Mouse (Mus musculus) neural tube, embryonic 14.5 days (tissue): ENCODE measurements around the gene Trim33. TPM values are rescaled to one million over a fixed set of nuclear protein-coding genes. Genes with fewer than 3 reads are reported as not detected.
A peak's percentile ranks its signal among the peaks of the same experiment; 100 is the strongest.

Experiments used
- ATAC-seq: fragments of 200-750 bp; cut with Nextera tagmentation; 2 replicates; pipeline ENCODE4 v1.8.0; 2017; ENCODE audit warnings: low read depth, mild to moderate bottlenecking, moderate TSS enrichment, moderate library complexity
- H3K27ac ChIP-seq: fragments of 300-500 bp; sonication (generic); 2 replicates; pipeline ENCODE4 v1.5.1; 2014; ENCODE audit warnings: low read depth, mild to moderate bottlenecking, control low read depth, low read length, moderate library complexity, mixed read lengths
- H3K27me3 ChIP-seq: fragments of 300-500 bp; sonication (generic); 2 replicates; pipeline ENCODE4 v1.6.1; 2014; ENCODE audit warnings: low read length; ENCODE audit not compliant: control insufficient read depth, insufficient read depth
- H3K36me3 ChIP-seq: fragments of 300-500 bp; sonication (generic); 2 replicates; pipeline ENCODE4 v1.6.1; 2014; ENCODE audit warnings: low read length, mixed read lengths; ENCODE audit not compliant: control insufficient read depth, insufficient read depth
- H3K4me1 ChIP-seq: fragments of 300-500 bp; sonication (generic); 2 replicates; pipeline ENCODE4 v1.6.1; 2014; ENCODE audit warnings: low read length; ENCODE audit not compliant: control insufficient read depth, insufficient read depth
- H3K4me2 ChIP-seq: fragments of 300-500 bp; sonication (generic); 2 replicates; pipeline ENCODE4 v1.6.1; 2014; ENCODE audit warnings: mild to moderate bottlenecking, low read depth, low read length, control low read depth
- H3K4me3 ChIP-seq: fragments of 300-500 bp; sonication (generic); 2 replicates; pipeline ENCODE4 v1.5.1; 2014; ENCODE audit warnings: low read depth, low read length, control low read depth, mixed read lengths
- H3K9ac ChIP-seq: fragments of 300-500 bp; sonication (generic); replicated peaks from 2 replicates; pipeline ENCODE4 v1.6.1; 2014; ENCODE audit warnings: low read depth, mild to moderate bottlenecking, control low read depth, low read length, mixed read lengths
- H3K9me3 ChIP-seq: fragments of 300-500 bp; sonication (generic); 2 replicates; pipeline ENCODE4 v1.6.1; 2016; ENCODE audit warnings: low read length; ENCODE audit not compliant: control insufficient read depth
- WGBS: fragments of 180-500 bp; shearing (Covaris S2); extraction: QIAGEN DNeasy Blood & Tissue Kit; methylation state at CpG from one replicate; pipeline ENCODE4 v1.1.7; 2014; 5-methylcytosine and 5-hydroxymethylcytosine counted together
- polyA plus RNA-seq: library from polyadenylated mRNA; unstranded; fragments of >200 nt; fragmentation: Nextera tagmentation; extraction: Ambion mirVana; gene quantifications from 2 replicates; pipeline ENCODE4 v1.2.1, GENCODE M21; 2014

Trim33 gene
- polyA plus RNA-seq, 1 experiment from 2014 or later, result 36.7 TPM

DNA sequence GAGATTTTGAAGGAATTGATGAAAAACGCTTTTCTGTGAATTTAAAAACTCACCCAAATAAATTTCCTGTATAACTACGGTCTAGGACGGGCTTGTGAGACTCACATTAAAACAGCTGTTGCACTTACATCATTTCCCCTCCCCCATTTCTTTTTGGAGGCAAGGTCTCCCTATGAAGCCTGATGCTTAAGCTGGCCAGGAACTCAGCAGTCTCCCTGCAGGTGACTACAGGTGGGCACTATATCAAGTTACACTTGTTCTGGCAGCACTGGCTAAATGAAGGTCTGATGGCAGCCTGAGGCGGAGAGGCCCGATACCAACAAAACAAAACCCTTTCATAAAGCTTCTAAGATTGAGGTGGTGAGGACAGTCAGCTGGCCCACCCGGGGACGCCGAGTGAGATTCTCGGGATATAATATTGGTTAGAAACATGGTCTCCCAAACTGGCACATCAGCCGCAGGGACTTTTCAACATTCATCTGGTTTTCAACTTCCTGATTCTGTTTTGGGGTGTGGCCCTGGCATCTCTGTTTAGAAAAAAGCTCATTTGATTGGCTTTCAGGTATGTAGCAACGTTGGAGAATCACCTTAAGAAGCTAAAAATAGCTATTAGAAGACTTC is 422 bp upstream of the Trim33 start:
- peak overlapping the region; percentile 71 for H3K4me2 ChIP-seq
- no peaks in the 10 kb centered on the region for H3K9me3 ChIP-seq
- ATAC-seq, result 0 out of 2 replicates have a peak, but pooled peaks have one; percentile 0
- peak overlapping the region; percentile 62 for H3K4me3 ChIP-seq
- H3K9ac ChIP-seq, result peak overlapping the region; percentile 98
- peak overlapping the region; percentile 97 for H3K27ac ChIP-seq
- H3K27me3 ChIP-seq, result no peaks in the 10 kb centered on the region
- H3K4me1 ChIP-seq, result peaks cover 12% of the 10 kb centered on the region
- H3K36me3 ChIP-seq, result no peaks in the 10 kb centered on the region
- WGBS, result 12% methylated on average over 11 of the region's 11 CpGs

- H3K27me3 ChIP-seq, result no peaks in the 10 kb centered on the region
- ATAC-seq, result peak; percentile 77
- under 1% methylated on average over 34 of the region's 36 CpGs for WGBS
Measured at GRCm38 (mm10) chr3:103280241-103280761, 1.2 kb downstream of the Trim33 start.

DNA sequence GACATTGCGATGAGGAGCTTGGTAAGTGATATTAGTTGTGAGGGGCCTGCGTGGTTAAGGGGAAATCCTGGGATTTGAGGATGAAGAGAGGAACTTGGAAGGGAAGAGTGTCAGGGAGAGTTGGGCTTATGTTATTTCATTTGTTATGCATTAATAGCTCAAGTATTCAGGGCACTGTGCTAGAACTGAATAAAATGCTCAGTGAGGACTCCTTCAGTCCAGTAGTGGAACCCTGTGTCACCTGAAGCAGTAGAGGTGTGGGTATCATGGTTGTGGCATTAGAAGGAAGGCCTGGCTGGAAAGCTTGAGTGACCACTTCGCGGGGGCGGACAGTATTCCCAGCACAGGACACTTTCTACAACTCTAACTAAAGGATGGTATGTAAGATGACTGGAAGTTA is 1.8 kb downstream of the Trim33 start:
- no peak overlapping the region for H3K27ac ChIP-seq

More at GRCm38 (mm10) chr3:103280241-103280761, 1.2 kb downstream of the Trim33 start:
- H3K4me1 ChIP-seq, result peaks cover 12% of the 10 kb centered on the region
- H3K36me3 ChIP-seq, result no peaks in the 10 kb centered on the region
- peak overlapping the region; percentile 98 for H3K9ac ChIP-seq
- no peaks in the 10 kb centered on the region for H3K9me3 ChIP-seq
- H3K4me3 ChIP-seq, result peak overlapping the region; percentile 62
- H3K4me2 ChIP-seq, result peak overlapping the region; percentile 96
- H3K27ac ChIP-seq, result peak overlapping the region; percentile 97

GRCm38 (mm10) chr3:103288761-103289160 is 9.7 kb downstream of the Trim33 start:
- no peaks in the 10 kb centered on the region for H3K9me3 ChIP-seq
- no peaks in the 10 kb centered on the region for H3K4me1 ChIP-seq
- no peak overlapping the region for H3K4me2 ChIP-seq
- H3K9ac ChIP-seq, result no peak overlapping the region
- no peak overlapping the region for H3K27ac ChIP-seq
- H3K36me3 ChIP-seq, result no peaks in the 10 kb centered on the region
- 93% methylated on average over 4 of the region's 4 CpGs for WGBS
- no peaks in the 10 kb centered on the region for H3K27me3 ChIP-seq
- ATAC-seq, result no peak
- H3K4me3 ChIP-seq, result no peak overlapping the region

More for the DNA sequence above, 1.8 kb downstream of the Trim33 start:
- H3K4me1 ChIP-seq, result peaks cover 12% of the 10 kb centered on the region
- no peaks in the 10 kb centered on the region for H3K9me3 ChIP-seq
- peak overlapping the region; percentile 96 for H3K4me2 ChIP-seq
- H3K4me3 ChIP-seq, result peak overlapping the region; percentile 62
- H3K27me3 ChIP-seq, result no peaks in the 10 kb centered on the region
- peak overlapping the region; percentile 98 for H3K9ac ChIP-seq
- no peak for ATAC-seq
- 28% methylated on average over 5 of the region's 5 CpGs for WGBS
- no peaks in the 10 kb centered on the region for H3K36me3 ChIP-seq

DNA sequence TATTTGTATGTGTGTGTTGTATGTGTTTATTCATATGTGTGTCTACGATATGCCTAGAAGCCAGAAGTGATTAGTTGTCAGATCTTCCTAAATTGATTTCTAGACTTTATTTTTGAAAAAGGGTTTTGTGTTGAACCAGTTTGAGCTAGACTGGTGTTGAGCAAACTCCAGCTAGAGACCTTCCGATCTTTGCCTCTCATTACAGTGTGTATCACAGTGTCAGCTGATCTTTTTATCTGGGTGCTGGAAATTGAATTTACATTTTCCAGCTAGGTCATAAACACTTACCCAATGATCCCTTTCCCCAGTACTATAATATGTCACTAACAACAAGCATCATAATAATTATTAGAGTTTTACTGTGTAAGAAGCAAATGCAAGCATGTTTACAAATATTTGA is 12.0 kb downstream of the Trim33 start:
- 90% methylated on average over 2 of the region's 2 CpGs for WGBS

GRCm38 (mm10) chr3:103305411-103305982 is 26.4 kb downstream of the Trim33 start:
- no peak for ATAC-seq
- no peak overlapping the region for H3K27ac ChIP-seq
- WGBS, result 83% methylated on average over 6 of the region's 6 CpGs
- H3K9ac ChIP-seq, result no peak overlapping the region
- H3K4me1 ChIP-seq, result 0 out of 2 replicates have a peak, but pooled peaks cover 3% of the 10 kb centered on the region
- no peak overlapping the region for H3K4me2 ChIP-seq
- H3K9me3 ChIP-seq, result no peaks in the 10 kb centered on the region
- H3K27me3 ChIP-seq, result no peaks in the 10 kb centered on the region
- no peaks in the 10 kb centered on the region for H3K36me3 ChIP-seq
- no peak overlapping the region for H3K4me3 ChIP-seq

More for the DNA sequence above, 12.0 kb downstream of the Trim33 start:
- Histone ChIP-seq H3K27me3 (no peaks in the 10 kb centered on the region), H3K4me1 (no peaks in the 10 kb centered on the region), H3K4me2 (no peak overlapping the region), H3K4me3 (no peak overlapping the region), H3K9ac (no peak overlapping the region), H3K9me3 (no peaks in the 10 kb centered on the region), H3K27ac (no peak overlapping the region), H3K36me3 (no peaks in the 10 kb centered on the region)
- ATAC-seq, result no peak

DNA sequence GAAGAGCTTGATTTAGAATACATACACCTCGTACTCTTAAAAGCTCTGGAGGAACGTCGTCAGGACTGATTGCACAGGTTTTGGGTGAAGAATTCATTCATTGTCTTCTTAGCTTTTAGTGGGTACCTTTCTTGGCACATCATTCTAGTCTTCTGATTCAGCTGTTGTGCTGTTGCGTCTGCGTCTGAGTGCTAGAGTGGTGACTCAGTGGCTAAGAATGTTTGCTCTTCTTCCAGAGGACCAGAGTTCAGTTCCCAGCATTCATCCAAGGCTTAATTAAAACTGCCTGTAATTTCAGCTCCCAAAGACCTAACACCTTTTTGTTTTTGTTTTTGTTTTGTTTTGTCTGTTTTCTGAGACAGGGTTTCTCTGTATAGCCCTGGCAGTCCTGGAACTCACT is 30.2 kb downstream of the Trim33 start:
- Histone ChIP-seq H3K4me2 (no peak overlapping the region), H3K4me1 (0 out of 2 replicates have a peak, but pooled peaks cover 3% of the 10 kb centered on the region), H3K27me3 (no peaks in the 10 kb centered on the region), H3K9ac (no peak overlapping the region), H3K9me3 (no peaks in the 10 kb centered on the region), H3K36me3 (no peaks in the 10 kb centered on the region), H3K27ac (no peak overlapping the region), H3K4me3 (no peak overlapping the region)
- no peak for ATAC-seq
- 77% methylated on average over 5 of the region's 5 CpGs for WGBS

- ATAC-seq, result no peak
- 69% methylated on average over 1 of the region's 1 CpGs for WGBS
Measured at GRCm38 (mm10) chr3:103309750-103310149, 30.7 kb downstream of the Trim33 start.

GRCm38 (mm10) chr3:103314291-103314690 is 35.2 kb downstream of the Trim33 start:
- H3K27ac ChIP-seq, result no peak overlapping the region
- no peaks in the 10 kb centered on the region for H3K4me1 ChIP-seq
- no peak overlapping the region for H3K4me3 ChIP-seq
- no peaks in the 10 kb centered on the region; the same call in 1 of the 2 replicates for H3K36me3 ChIP-seq
- no peak overlapping the region for H3K4me2 ChIP-seq
- ATAC-seq, result no peak
- no peak overlapping the region for H3K9ac ChIP-seq
- no peaks in the 10 kb centered on the region for H3K9me3 ChIP-seq
- no peaks in the 10 kb centered on the region for H3K27me3 ChIP-seq

More at GRCm38 (mm10) chr3:103309750-103310149, 30.7 kb downstream of the Trim33 start:
- Histone ChIP-seq H3K36me3 (no peaks in the 10 kb centered on the region), H3K4me2 (no peak overlapping the region), H3K9me3 (no peaks in the 10 kb centered on the region), H3K9ac (no peak overlapping the region), H3K4me1 (0 out of 2 replicates have a peak, but pooled peaks cover 3% of the 10 kb centered on the region), H3K27ac (no peak overlapping the region), H3K27me3 (no peaks in the 10 kb centered on the region), H3K4me3 (no peak overlapping the region)
